Mouse (Mus musculus): ENCODE measurements around the gene Lce1j.

DNA sequence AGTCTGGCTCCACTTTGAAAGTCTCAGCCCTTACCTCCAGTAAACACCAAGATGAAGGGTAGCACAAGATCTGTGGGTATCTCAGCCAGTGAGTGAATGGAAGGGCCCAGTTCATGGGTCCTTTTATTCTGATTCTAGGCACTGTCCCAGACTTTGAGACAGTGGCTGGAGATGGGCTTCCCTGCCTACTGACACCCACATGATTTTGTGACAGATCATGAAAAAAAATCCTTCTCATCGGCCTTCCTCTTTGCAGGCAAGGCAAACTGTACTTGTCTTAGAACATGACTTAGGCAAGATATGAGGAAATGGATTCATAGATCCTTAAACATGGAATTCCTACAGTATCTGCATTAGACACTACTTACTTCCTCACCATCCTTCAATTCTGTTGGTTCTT is 51.3 kb downstream of the Lce1j start, which contains the start of gene Gm38119:
- TF ChIP-seq RCOR1 (conservative IDR thresholded peaks at IDR 0.05; ENCODE audit: low read depth, low read length) (no peak), USF2 (conservative IDR thresholded peaks at IDR 0.05; ENCODE audit: low read depth, low read length) (no peak), NELFE (IDR thresholded peaks at IDR 0.05; ENCODE audit: low read depth, low read length) (no peak), CTCF (conservative IDR thresholded peaks at IDR 0.05 in 1 of 2, IDR thresholded peaks at IDR 0.05 in 1 of 2; ENCODE audit: low read depth in 2 of 2, low read length in 2 of 2) (no peak)
